Mouse (Mus musculus) cerebellum, adult 11-12 months (tissue): ENCODE measurements around the gene Bcar3.
A peak's percentile ranks its signal among the peaks of the same experiment; 100 is the strongest.
"Not testable (repeated sequence)": the region's sequence is repeated elsewhere in the genome, so short reads cannot be mapped to it uniquely, and the experiment has no call there.

Experiments
- DNase-seq: peaks from one replicate; pipeline ENCODE4 v3.0.0; 2022

The Bcar3 gene

DNA sequence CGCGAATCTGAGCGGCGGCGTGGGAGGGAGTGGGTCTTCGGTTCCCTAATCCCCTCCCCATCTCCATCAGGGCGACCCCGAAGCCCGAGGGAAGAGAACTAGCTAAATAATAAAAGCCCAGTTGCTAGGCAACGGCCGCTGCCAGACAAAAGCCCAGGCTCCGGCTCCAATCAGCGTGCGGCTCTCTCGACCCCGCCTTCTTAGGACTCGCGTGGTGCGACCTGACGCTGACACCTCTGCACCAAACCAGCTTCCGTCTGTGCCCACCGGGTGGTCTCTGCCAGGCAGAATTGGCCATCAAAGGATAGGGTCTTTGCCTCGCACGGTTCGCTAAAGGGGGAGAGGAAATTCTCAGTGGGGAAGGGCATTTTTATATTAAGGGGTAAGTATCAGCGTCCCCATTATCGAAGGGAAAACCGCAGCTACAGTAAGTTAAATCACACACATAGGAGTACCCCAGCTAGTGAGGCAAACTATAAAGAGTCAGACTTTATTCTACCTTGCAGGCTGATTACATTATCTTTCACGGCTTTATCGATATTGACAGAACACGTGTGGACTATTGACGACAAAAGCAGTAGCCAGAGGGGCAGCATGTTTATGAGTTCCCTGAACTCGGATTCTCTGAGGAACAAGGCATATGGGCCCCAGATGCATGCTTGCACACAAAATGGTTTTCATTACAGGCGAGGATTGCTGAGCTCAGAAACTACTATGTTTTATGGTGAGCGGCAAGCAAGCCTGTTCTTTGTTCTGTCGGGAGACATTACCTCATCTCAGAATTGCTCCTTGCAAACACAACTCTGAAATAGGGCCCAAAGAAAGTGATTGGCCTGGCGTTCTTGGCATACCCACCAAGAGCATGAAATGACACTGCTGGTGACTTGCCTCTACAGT is at the start of gene Bcar3:
TSS of gene Bcar3 (plus strand) at position 183 of the 897 bp plus-strand sequence.
- peak; percentile 94 for DNase-seq

DNA sequence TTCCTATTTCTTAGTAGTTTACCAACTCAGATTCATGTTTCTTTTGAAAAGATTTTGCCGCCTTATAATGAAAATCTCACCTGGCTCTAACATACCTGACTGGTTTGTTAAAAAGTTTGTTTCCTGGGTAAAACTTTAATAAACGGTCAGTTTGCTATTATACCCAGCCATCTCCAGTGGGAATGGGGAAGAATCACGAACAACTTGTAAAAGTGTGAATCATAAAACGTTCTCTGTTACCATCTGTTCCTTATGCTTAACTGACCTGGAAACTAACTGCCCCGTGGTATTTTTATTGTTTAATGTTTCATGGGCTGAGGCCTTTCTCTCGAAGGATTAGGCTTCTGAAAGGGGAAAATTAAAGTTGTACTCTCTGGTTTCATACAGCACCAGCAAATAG is 49.2 kb upstream of the Bcar3 start:
- no peak for DNase-seq

DNA sequence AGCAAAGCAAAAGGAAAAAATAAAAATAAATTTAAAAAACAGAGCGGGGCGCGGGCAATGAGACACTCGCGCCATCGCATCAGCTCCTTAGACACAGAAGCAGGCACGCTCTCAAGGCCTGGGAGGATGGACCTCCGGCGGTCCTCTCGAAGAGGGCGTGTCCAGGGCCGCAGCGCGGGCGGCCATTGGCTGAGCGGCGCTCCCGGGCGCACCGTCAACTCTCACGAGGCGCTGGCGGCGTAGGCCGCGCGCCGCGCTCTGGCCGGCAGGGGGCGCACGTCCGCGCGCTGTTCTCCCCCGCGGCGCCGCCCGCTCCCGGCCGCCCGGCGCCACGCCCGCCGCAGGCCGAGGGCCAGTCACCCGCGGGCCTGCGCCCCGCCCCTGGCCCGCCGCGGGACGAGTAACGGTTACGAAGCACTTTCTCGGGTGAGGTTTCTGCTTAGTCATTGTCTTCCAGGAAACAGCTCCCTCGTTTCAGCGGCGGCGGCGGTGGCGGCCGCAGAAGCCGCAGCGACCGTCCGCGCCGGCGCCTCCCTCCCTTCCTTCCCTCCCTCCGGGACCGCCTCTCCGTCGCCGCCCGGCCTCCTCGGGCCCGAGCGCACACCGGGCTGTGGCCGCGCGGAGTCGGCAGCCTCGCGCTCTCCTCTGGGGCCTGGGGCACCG is 48.6 kb upstream of the Bcar3 start, which contains the start of gene Gclm:
TSS of gene Gclm (plus strand) at position 343 of the 663 bp plus-strand sequence.
- DNase-seq: peak; percentile 96

DNA sequence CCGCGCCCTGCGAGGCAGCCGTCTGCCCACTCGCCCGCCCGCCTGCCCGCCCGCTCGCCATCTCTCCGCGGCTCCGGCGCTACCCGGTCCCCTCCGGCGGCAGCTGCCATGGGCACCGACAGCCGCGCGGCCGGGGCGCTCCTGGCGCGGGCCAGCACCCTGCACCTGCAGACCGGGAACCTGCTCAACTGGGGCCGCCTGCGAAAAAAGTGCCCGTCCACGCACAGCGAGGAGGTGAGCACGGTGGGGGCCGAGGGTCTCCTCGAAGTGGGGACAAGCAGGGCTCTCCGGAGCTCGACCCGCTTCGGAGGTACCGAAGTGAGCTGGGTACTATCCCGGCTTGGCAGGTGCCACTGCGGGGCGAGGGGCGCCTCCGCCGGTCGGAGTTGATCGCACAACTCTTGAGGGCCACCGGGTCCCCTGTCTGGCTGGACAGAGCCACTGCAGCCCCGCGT is 48.0 kb upstream of the Bcar3 start:
- peak; percentile 79 for DNase-seq

DNA sequence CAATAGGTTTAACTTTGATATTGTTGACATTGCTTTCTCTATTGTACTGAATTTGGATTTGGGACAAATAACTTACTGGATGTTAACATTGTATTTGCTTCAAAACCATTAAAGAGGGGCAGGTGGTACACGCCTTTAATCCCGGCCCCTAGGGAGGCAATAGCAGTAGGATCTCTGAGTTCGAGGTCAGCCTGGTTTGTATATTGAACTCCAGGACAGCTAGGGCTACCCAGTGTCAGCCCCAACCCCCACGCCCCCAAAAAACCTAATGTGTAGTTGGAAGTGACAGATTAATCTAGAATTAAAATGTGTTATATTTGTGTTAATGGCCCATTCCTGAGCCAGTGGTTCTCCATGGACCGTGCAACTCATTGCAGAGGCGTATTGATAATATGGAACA is 47.5 kb upstream of the Bcar3 start:
- DNase-seq: no peak

DNA sequence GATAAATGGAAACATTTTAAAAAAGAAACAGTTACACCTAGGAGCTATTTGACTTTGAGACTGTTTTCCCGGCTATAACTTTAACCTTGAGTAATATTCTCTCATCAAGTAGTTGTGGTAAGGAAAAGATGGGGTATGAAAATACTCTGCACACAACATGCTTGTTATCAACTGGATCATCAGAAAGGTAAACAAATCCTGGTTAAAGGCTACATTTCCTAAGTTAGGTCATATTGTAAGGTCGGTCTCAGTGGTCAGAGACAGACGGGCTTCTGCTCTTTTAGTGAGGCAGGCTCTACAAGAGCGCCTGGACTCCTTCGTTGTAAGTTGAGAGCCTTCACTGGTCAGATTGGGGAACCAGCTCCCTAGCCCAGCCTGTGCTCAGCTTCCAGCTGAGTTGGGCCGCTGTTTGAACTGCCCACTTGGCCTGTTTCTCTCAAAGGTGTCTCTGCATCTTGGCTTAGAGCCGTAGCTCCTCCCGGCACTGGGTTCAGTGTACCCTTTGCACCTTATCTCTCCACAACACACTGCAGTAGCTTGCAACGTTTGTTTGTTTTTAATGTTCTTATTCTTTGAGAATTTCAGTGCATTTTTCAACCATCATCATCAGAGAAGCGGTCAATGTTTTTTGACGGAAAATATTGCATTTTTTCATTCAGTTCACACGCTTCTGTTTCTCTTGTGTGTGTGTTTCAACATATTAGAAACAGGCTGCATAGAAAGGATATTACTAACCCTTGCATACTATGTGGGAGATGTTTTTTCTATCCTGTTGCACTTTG is 46.8 kb upstream of the Bcar3 start:
- peak; percentile 53 for DNase-seq

DNA sequence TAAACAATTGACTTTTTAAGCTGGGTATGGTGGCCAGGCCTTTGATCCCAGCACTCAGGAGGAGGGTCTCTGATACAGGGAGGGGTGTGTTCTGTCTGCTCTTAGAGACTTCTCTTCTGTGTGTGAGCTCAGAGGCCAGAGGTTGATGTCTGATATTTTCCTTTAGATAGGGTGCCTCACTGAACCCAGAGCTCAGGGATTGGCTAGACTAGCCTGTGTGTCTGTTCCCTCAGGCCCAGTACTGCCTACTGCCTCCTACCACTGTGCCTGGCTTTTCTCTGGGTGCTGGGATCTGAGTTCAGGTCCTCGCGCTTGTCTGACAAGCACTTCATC is 46.2 kb upstream of the Bcar3 start:
- DNase-seq: no peak

DNA sequence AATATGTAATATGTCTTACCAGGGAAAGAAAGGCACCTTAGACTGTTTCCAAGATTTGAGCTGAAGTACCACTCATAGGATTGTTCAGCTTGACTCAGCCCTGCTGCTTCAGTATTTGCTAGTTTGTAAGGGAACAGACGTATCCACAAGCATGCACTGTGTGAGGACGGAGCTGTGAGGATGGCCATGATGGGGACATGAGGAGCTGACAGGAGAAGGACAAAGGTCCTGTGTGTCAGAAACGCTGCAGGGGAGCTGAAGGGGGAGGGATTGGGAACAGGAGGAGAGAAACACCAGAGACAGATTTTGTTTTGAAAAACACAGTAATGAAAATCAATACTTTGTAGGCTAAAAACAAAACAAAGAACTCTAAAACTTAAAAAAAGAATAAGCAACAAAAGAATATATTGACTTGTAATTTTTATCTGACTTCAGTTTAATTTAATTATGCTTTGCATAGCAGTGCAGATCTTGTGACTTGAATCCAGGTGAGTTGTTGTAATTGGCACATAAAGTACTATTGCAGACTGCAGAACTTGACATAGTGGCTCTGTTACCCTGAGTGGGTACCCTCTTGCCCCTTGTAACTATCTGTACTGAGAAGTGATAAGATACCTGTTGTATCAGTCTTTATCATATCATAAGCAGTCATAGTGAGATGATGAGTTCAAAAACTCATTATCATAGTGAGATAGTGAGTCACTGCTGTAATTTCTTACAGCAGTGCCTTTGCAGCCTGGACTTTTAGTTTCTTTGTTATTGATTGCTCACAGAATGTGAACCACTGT is 41.3 kb upstream of the Bcar3 start:
- DNase-seq: no peak

DNA sequence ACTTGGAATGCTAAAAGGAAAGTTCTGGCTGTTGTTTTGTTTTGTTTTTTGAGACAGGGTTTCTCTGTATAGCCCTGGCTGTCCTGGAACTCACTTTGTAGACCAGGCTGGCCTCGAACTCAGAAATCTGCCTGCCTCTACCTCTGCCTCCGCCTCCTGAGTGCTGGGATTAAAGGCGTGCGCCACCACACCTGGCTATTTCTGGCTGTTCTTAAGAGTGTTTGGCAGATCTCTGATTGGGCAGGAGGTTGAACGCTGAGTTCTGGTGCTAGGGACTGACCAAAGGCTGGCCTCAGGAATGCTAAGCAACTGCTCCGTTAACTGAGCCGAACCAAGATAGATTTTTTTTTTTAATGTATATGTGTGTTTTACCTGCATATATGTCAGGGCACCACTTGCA is 39.9 kb upstream of the Bcar3 start:
- DNase-seq: not testable (repeated sequence)

DNA sequence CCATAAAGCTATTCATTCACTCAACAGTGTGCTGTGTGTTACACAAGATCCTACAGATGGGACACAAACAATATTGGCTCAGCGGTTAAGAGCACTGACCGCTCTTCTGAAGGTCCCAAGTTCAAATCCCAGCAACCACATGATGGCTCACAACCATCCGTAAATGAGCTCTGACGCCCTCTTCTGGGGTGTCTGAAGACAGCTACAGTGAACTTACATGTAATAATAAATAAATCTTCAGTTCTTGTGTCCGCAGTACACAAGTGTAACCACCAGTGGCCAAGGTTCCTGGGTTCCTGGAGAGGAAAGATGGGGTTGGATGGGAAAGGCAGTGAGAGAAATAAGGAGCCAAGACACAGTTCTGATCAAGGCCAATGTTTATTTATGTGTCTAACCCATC is 23.9 kb upstream of the Bcar3 start:
- no peak for DNase-seq

DNA sequence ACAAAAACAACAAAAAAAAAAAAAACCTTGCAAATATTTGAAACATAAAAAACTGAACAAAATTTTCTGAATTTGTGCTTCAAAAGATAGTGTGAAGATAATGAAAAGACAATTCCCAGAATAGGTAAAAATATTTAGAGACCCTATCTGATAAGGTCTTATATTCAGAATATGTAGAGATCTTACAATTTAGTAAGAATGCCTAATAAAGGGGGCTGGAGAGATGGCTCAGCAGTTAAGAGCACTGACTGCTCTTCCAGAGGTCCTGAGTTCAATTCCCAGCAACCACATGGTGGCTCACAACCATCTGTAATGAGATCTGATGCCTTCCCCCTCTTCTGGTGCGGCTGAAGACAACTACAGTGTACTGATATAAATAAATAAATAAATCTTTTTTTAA is 21.4 kb upstream of the Bcar3 start:
- DNase-seq: not testable (repeated sequence)

DNA sequence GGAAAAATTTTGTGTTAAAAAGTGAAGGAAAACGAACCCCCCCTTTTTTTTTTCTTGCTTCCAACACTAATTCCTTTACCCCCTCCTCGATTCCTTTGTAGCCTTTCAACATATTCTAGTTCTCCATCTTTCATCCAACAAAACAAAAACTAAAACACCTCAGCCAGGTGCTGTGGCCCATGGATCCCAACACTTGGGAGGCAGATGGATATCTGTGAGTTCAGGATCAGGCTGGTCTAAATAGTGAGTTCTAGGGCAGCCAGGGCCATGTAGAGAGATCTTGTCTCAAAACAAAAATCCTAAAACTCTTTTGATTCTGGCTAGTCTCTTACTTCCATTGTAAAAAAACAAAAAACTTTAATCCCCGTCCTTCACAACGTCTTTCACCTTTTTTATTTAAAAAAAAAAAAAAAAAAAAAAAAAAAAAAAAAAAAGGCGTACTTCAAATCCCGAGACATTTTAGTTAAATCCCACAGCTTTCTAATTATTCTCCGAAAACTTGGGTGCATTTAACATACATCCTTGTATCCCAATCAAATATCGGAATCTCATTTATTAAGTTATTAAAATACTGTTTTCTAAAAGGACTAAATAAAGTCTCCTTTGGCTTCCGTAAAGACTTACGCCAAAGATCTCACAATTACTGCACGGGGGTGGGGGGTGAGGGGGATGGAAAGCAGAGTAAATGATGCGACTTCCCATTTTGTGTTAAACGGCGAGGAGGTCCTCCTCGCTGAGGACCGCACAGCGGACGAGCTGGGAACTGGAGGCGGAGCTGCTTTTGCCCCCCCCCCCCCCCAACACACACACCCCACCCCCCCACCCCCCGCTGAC is 20.3 kb upstream of the Bcar3 start:
- DNase-seq: no peak

DNA sequence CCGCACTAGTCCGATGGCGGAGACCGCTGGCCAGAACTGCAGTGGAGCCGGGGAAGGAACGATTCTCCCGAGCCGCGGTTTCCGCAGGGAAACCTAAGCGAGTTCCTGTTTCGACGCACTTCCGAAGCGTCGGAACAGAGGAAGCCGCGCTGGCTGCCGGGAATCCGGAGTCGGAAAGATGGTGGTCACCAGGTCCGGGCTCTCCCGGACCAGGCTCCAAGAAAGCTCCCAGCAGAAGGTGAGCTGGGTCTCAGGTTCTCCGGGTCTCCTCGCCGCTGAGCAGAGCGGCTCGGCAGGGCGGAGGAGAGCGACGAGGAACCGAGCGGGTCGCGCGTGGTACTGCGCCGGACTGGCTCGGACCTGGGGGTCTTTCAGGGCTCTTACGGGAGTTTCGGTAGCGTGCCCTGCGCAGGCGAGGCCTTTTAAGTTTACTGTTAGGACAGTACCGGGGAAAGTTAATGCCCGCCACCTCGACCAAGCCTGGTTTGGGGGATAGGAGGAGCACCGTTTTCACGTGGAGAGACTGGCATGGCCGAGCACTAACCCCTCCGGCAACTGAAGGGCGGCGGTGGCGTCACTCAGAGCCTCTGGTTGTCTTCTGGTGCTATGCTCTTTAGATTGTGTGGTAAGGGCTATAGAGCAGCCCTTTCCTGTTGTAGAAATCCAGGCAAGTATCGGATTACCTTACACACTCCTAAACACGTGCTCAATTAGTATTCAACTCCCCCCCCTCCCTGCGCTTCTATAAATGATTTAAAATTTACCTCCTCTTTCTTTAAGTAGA is 19.5 kb upstream of the Bcar3 start, which contains the start of gene Dnttip2:
TSS of gene Dnttip2 (plus strand) at position 148 of the 784 bp plus-strand sequence.
- peak; percentile 94 for DNase-seq

DNA sequence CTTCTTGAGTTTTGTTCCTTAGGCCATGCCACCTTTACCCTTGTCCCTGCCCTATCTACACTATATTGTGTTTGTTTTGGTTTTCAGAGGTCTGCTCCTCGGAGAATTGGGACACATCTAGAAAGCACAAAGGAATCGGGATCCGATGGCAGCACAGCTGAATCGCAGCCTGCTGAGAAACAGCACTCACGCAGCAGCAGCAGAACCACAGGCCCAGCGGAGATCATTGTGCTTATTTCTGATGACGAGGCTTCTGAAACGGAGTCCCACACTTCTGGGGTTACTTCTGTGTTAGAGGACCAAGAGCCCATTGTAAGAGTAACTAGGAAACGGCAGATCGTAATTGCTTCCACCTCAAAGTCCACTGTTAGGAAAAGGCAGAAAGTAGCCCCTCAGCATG is 18.8 kb upstream of the Bcar3 start:
- DNase-seq: no peak

DNA sequence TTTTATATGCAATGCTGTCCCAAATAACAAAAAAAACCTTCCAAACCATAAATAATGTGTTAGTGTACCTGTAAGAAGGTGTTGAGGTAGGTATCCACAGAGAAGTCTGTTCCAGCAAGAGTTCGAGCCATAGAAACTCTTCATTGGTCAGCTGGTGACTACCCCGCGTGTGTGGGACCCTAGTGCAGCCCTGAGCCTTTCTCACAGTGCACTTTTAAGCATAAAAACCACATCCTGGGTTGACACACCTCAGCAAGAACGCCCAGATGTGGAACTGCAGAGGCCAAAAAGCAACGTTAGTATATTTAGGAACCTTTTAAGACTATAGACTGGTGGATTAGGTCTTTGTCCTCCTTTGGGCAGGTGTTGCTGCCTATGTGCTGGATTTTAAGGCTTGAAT is 6.7 kb upstream of the Bcar3 start:
- no peak for DNase-seq

DNA sequence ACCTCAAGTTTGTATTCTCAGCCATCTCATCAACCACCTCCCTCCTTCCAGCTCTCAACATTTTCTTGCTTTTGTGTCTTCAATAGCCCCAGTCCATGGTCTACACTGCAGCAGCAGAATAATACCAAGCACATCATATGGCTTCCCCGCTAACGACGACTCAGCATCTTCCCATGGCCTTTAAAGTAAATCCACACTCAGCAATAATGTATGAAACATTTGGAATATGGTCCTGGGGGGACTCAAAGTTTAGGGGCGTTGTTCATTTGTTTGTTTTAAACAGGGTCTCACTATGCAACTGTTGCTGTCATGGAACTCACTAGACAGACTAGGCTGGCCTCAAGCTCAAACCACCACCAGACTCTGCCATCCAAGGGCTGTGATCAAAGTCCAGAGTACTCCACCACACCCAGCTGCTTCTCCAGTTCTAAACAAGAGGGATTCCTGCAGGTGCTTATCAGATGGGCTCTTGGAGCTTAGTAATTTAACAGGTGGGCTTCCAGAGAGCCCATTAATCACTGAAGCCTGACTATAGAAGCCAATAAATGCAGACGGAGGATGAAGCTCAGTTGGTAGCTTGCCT is 5.2 kb upstream of the Bcar3 start:
- DNase-seq: no peak

DNA sequence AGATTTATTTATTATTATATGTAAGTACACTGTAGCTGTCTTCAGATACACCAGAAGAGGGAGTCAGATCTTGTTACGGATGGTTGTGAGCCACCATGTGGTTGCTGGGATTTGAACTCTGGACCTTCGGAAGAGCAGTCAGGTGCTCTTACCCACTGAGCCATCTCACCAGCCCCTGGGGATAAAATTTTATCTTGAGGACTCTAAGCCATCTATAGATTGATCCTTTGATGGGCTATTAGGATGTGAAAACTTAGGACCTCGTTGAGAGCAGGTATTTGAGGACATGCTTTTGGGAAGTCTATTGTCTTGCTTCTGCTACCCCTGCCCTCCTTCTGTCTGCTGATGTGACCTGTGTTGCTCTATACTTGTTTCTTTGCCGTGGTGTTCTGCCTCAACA is 4.6 kb upstream of the Bcar3 start:
- DNase-seq: not testable (repeated sequence)

DNA sequence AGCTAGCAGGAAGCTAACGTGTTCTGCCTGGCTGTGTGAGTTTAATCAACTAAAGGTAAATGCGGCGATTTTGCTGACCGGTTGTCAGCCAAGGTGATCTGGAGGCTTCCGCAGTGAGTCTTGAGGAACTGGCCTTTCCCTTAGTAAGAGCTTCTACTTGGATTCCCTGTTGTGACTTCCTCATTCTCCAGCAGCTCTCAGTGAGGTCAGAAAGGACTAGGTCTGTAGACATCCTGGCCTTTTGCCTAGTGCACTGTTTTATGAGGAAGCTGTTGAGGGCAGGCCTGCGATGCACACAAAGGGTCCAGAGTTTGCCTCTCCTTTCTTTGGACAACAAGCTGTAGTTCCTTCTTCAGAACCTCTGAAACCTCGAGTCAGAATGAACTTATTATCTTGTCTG is 3.2 kb upstream of the Bcar3 start:
- DNase-seq: no peak

DNA sequence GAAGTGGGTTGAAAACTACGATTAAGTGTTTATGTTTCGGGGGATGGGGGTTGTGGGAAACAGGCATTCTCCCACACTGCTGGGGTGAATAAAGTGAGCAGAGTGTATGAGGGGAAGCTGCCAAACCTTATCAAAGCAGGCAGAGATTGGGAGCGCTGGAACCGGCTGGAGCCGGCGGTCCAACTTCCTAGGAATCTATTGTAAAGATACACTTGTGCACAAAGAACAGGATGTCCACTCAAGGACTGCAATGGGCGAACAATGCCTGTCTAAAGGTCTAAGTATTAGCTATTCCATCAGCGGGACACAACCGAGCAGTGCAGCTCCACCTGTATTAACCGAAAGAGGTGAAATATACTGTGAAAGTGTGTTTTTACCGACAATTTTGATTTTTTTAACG is 2.1 kb upstream of the Bcar3 start:
- DNase-seq: no peak
